Mouse (Mus musculus): Measurements from ENCODE around the gene Snx17. TPM values are rescaled to one million over a fixed set of nuclear protein-coding genes. Genes with fewer than 3 reads are reported as not detected.

The Snx17 gene
- total RNA-seq (2023) = 10 to 100 TPM; 87.5 to 89.2 TPM

DNA sequence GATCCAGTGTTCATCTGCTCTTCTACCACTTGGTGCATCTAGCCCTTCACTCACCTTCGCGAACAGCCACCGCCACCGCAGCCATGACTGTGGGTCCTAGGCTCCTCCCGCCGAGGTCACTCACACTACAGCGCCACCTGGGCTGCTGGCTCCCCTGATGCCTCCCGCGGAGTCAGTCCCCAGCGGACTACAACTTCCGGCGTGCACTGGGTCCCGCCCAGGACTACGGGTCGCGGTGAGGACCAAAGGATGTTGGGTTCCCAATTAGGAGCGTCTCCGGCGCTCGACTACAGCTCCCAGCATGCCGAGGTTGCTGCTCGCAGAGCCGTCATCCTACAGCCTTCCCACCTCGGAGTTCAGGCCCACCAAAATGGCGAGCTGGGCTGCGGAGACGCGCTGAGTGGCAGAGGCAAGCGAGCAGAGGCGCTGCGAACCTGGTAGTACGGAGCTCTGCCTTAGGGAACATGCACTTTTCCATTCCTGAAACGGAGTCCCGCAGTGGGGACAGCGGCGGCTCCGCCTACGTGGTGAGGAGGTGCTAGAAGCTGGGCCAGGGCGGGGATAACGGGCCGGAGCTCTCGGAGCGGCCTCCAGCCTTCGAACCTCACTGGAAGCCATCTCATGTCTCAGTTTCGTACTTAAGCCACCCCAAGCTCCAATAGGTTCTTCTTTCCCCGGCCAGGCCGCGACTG is at the start of gene Snx17, which contains the start of gene Eif2b4:
Gene Snx17, plus strand, starts transcription at position 289 of the 692 bp plus-strand sequence.
Gene Eif2b4, minus strand, starts transcription at position 492 of the 692 bp plus-strand sequence.

DNA sequence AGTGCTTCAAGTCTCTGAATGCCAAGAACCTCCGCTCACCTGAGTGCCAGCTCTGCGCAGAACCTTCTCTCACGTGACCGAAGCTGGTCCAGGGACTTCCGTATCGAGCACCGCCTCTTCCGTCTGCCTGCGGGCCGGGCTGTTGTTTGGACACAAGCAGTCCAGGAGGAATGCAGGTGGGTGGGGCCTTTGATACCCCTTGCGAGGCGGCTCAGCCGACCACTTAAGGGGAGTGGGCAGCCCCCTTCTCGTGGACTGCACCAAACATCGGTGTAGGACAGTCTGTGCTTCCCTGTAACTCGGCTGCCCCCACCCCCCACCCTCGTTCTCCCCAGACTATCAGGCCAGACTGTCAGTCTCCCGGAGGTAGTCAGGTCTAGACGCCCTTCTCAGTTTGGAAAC is 38.9 kb upstream of the Snx17 start, which contains the start of gene Mpv17:
Gene Mpv17, minus strand, starts transcription at position 100 of the 402 bp plus-strand sequence.

DNA sequence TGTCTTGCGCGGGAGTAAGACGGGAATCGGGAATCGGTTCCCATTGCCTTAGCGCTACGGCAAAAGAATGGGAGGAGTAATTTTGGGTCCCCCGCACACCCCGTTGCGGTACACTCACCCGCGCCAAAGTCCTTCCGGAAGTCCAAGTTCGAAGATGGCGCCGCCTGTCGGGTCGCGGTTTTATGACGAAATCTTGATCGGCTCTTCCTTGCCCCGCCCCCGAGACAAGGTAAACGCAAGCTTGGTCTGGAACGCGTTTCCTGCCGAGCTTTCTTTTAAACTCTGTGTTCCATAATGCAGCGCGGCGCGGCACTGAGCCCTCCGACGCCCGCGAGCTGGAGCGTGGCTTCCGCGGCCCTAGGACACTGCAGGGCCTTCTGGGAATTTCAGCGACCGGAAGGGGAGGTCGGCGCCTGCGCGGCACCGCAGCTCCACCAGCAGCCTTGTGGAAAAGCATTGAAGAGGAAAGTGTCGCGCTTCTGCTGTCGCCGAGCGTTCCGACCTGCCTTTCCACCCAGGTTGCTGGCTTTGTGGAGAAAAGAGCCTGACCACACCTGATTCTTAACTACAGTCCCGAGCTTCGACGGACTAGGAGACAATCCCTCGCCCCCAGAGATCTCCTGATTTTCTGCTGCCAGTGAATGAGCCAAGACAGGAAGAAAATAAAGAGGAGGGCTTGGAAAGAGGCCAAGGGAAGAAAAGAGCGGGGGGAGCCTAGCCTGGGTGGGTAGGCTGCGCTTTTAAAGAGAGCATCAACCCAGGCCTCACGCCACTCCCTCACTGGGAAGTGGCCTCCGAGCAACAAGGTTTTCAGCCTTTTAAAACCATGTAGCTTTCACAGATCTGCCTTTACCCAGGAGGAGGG is 13.0 kb upstream of the Snx17 start, which contains the start of the genes Gm29609 and Gtf3c2:
Gene Gm29609, minus strand, starts transcription at position 146 of the 865 bp plus-strand sequence.
Gene Gtf3c2, minus strand, starts transcription at position 379 of the 865 bp plus-strand sequence.

DNA sequence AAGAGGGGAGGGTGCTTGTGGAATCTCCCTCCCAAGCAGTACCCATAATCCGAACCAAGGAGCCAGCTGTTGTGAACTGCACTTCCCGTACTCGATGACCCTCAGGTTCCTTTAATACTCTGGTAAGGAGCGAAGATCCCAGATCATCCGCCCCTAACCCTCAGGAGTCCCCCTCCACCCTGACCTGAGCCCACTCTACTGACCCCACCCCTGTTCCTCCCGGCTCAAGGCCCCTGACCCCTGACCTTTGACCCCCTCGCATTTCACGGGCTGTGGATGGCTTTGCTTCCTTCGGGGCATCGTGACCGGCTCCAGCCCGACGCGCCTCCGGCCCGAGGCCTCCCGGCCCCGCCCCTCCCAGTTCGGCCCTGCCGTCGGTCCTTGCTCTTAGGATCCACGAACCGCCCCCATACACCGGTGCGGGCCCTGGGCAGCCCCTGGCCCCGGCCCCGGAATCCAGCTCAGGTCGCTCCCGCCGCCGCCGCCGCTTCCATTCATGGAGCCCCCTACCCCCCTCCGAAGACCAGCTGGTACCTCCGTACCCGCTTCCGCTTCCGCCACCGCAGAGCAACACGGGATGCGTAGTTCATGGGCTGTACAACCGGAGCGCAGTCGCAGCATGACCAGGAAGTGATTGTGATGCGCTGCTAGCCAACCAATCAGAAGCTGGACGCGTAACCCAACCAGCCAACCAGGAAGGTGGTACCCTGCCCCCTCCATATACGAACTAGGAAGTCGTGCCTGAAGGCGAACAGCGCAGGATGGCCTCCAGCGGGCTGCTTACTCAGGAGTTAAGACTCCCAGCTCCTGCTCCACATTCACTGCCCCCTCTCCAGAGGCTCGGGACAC is 8.9 kb downstream of the Snx17 start, which contains the start of gene Zfp513:
Gene Zfp513, minus strand, starts transcription at position 562 of the 849 bp plus-strand sequence.

DNA sequence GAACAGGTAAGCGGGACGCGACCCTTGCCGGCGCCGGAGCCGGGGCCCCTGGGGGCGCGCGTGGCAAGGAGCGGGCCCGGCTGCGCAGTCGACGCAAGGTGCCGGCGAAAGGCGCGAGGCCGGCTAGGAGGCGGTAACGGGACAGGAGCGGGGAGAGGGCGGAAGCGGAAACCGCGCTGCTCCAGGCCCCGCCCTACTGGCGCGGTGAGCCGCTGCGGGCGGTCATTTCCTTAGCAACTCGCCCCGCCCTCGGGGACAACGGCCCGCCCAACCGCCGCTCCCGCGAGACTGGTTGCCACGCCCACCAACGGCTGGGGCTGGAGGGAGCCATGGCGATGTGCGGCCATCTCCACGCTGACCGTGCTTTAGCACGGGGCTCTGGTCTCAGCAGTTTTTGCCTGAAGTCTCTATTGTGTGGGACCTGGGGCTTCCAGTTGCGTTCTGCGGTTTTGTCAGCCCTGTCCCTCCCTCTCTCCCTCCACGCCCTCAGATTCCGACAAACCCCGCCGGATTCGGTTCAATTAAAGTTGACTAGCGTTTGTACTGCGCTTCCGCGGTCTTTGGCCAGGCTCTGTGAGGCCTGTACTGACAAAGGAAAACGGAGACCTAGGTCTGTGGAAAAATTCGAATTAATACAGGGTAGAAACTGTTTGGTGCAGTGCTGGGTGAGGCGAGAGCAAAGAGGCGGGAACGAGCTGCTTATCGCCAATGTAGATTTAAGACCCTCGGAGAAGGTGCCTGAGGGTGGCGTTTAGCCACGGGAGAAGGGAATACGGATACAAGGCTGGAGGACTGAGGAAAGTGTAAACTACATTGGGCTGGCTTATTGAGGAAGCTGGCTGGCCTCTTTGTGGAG is 27.6 kb downstream of the Snx17 start, which contains the start of gene Ppm1g:
Gene Ppm1g, minus strand, starts transcription at position 240 of the 856 bp plus-strand sequence.

DNA sequence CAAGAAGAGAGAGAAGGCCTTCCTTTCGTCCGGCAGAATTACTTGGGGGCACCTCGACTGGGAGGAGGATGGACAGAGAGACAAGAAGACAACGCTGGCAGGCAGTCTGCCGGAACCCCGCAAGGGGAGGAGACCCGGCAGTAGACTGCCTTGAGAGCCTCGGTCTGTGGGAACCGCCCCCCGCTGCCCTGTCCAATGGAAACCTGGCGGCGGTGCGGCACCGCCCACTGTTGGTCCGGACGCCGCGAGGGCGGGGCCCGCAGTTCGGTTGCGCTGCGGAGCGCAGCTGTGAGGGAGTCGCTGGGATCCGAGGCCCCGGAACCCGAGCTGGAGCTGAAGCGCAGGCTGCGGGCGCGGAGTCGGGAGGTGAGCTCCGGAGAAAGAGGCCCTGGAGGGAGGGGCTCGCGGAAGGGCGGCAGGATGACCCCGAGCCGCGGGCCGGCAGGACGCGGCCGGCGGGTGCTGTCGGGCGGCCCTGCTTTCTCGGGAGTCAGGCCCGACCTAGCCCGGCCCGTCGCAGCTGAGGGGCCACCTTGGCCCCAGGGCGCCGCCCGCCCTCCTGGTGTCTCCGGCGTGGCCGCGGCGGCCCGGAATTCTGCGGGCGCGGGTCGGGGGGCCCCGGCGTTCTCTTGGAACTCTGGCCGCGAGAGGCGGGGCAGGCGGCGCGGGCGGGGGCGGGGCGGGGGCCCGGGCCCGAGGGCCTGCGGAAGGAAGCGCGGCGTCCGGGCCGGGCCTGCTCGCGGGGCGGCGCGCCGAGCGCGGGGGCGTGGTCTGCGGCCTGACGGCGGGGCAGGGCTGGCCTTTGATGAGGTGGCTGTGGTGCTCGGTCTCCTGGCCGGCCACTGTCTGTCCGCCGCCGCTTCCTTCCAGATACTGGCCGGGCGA is 47.9 kb downstream of the Snx17 start, which contains the start of the genes Nrbp1 and Gm9970:
Gene Nrbp1, plus strand, starts transcription at position 228 of the 885 bp plus-strand sequence.
Gene Gm9970, minus strand, starts transcription at position 596 of the 885 bp plus-strand sequence.

Other genes starting within 250 kb of the Snx17 start
- not detected for gene Cgref1, start 247.6 kb upstream of the Snx17 start, total RNA-seq (2023)
- 100 to 1,000 TPM; 166 to 187 TPM for gene Preb, start 232.9 kb upstream of the Snx17 start, total RNA-seq (2023)
- gene Tcf23, start 224.6 kb upstream of the Snx17 start, total RNA-seq (2023) = not detected
- 10 to 100 TPM; 25.9 to 48.3 TPM for gene Atraid, start 144.9 kb upstream of the Snx17 start, total RNA-seq (2023)
- gene Slc5a6, start 144.3 kb upstream of the Snx17 start, total RNA-seq (2023) = 10 to 100 TPM; 12.3 to 12.4 TPM
- gene Cad, start 138.4 kb upstream of the Snx17 start, total RNA-seq (2023) = 10 to 100 TPM; 51.5 to 66.7 TPM
- not detected for gene Dnajc5g, start 86.9 kb upstream of the Snx17 start, total RNA-seq (2023)
- gene Slc30a3, start 85.0 kb upstream of the Snx17 start, total RNA-seq (2023) = under 1 TPM in 1 of 2 experiments, not detected in 1; 0.55 TPM
- gene Trim54, start 76.5 kb upstream of the Snx17 start, total RNA-seq (2023) = not detected
- gene Ucn, start 54.4 kb upstream of the Snx17 start, total RNA-seq (2023) = not detected
- gene Mpv17, start 39.0 kb upstream of the Snx17 start, total RNA-seq (2023) = 10 to 100 TPM; 24.0 to 27.0 TPM
- gene Gm29609, start 13.3 kb upstream of the Snx17 start, total RNA-seq (2023) = 1 to 10 TPM; 5.5 to 8.1 TPM
- 100 to 1,000 TPM; 206 to 216 TPM for gene Gtf3c2, start 13.1 kb upstream of the Snx17 start, total RNA-seq (2023)
- 10 to 100 TPM; 39.8 to 43.5 TPM for gene Eif2b4, start 203 bp downstream of the Snx17 start, total RNA-seq (2023)
- gene Zfp513, start 9.1 kb downstream of the Snx17 start, total RNA-seq (2023) = 10 to 100 TPM; 64.4 to 65.3 TPM
- 100 to 1,000 TPM; 127 to 149 TPM for gene Ppm1g, start 27.5 kb downstream of the Snx17 start, total RNA-seq (2023)
- 100 to 1,000 TPM; 280 to 339 TPM for gene Nrbp1, start 47.6 kb downstream of the Snx17 start, total RNA-seq (2023)
- 1 to 10 TPM; 1.5 to 2.7 TPM for gene Gm9970, start 48.0 kb downstream of the Snx17 start, total RNA-seq (2023)
- gene Krtcap3, start 58.5 kb downstream of the Snx17 start, total RNA-seq (2023) = 10 to 100 TPM; 19.0 to 25.7 TPM
- gene Ift172, start 97.9 kb downstream of the Snx17 start, total RNA-seq (2023) = 10 to 100 TPM; 45.7 to 49.5 TPM
- gene Fndc4, start 102.9 kb downstream of the Snx17 start, total RNA-seq (2023) = 1 to 10 TPM; 1.3 to 1.4 TPM
- not detected for gene Gckr, start 104.2 kb downstream of the Snx17 start, total RNA-seq (2023)

All from B cell, adult 67 days (primary cell).